Mouse (Mus musculus): ENCODE measurements around the gene Olfr1143. TPM values are rescaled to one million over a fixed set of nuclear protein-coding genes. Genes with fewer than 3 reads are reported as not detected.

The Olfr1143 gene
- not detected in 2 replicates for polyA plus RNA-seq (2015; fragmentation: Nextera tagmentation; extraction: Ambion mirVana)

DNA sequence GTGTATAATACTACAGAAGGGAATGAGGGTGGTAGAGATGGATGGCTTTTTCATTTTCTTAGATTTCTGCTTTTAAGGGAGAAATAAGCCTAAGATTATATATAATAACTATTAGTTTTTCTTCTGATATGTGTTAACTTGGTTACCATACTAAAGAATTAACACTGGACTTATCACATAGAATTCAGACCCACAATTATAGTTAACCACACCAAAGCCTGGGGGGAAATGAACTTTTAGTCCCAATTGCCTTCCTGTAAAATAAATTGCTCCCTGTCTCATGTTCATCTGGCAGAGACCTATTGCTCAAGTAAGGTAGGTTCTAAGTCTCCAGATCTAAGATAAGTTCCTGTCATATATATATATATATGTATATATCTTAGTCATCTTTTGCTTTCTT lies at the start of gene Olfr1143:
Olfr1143 (plus strand) TSS at position 301 of the 400 bp plus-strand sequence.
- Histone ChIP-seq H3K4me3 (replicated peaks; ENCODE audit: low read depth, low read length) (no peak within 1 kb of the TSS), H3K27ac (no peak within 1 kb of the TSS), H3K27me3 (ENCODE audit: insufficient read depth, low read length) (no peaks in the 10 kb centered on the region), H3K9me3 (replicated peaks; ENCODE audit: low read length) (no peaks in the 10 kb centered on the region), H3K36me3 (ENCODE audit: insufficient read depth, low read length) (no peaks in the 10 kb centered on the region), H3K4me2 (ENCODE audit: low read length) (no peak within 1 kb of the TSS), H3K4me1 (replicated peaks; ENCODE audit: insufficient read depth, low read length) (no peaks in the 10 kb centered on the region), H3K9ac (ENCODE audit: low read depth, low read length) (no peak within 1 kb of the TSS)
- ATAC-seq (replicated peaks; ENCODE audit: low FRiP score, low read depth): no peak
- no peak for DNase-seq (ENCODE audit: low spot score)
- no peak for TF ChIP-seq CTCF (IDR thresholded peaks at IDR 0.05; ENCODE audit: low read depth)

- H3K9me3 ChIP-seq (replicated peaks; ENCODE audit: low read length): no peaks in the 10 kb centered on the region
- H3K36me3 ChIP-seq (ENCODE audit: insufficient read depth, low read length): no peaks in the 10 kb centered on the region
- H3K4me3 ChIP-seq (replicated peaks; ENCODE audit: low read depth, low read length): no peak within 1 kb of the TSS
- TF ChIP-seq CTCF (IDR thresholded peaks at IDR 0.05; ENCODE audit: low read depth): no peak
- H3K4me1 ChIP-seq (replicated peaks; ENCODE audit: insufficient read depth, low read length): no peaks in the 10 kb centered on the region
- no peak within 1 kb of the TSS for H3K9ac ChIP-seq (ENCODE audit: low read depth, low read length)
- WGBS: 83% methylated on average over 1 of the region's 1 CpGs
- no peak within 1 kb of the TSS for H3K4me2 ChIP-seq (ENCODE audit: low read length)
- no peak for ATAC-seq (replicated peaks; ENCODE audit: low FRiP score, low read depth)
- no peak within 1 kb of the TSS for H3K27ac ChIP-seq
- DNase-seq (ENCODE audit: low spot score): no peak
- no peaks in the 10 kb centered on the region for H3K27me3 ChIP-seq (ENCODE audit: insufficient read depth, low read length)
Observed at GRCm38 (mm10) chr2:87753891-87754290, 46.5 kb upstream of the Olfr1143 start, which contains the start of gene Olfr1141. Gene Olfr1141 (minus strand): TSS chr2:87753991.

GRCm38 (mm10) chr2:87776143-87776542 lies 24.2 kb upstream of the Olfr1143 start:
- Histone ChIP-seq H3K4me3 (replicated peaks; ENCODE audit: low read depth, low read length) (no peak overlapping the region), H3K27me3 (ENCODE audit: insufficient read depth, low read length) (no peaks in the 10 kb centered on the region), H3K27ac (no peak overlapping the region), H3K36me3 (ENCODE audit: insufficient read depth, low read length) (no peaks in the 10 kb centered on the region), H3K4me1 (replicated peaks; ENCODE audit: insufficient read depth, low read length) (no peaks in the 10 kb centered on the region), H3K9me3 (replicated peaks; ENCODE audit: low read length) (no peaks in the 10 kb centered on the region; the same call in 1 of the 2 replicates), H3K4me2 (ENCODE audit: low read length) (no peak overlapping the region), H3K9ac (ENCODE audit: low read depth, low read length) (no peak overlapping the region)
- DNase-seq (ENCODE audit: low spot score): no peak
- 52% methylated on average over 1 of the region's 1 CpGs for WGBS
- peak; percentile 13; the same call in 1 of the 2 replicates for TF ChIP-seq CTCF (IDR thresholded peaks at IDR 0.05; ENCODE audit: low read depth)
- no peak for ATAC-seq (replicated peaks; ENCODE audit: low FRiP score, low read depth)

GRCm38 (mm10) chr2:87779183-87779582 lies 21.2 kb upstream of the Olfr1143 start, which contains the start of gene Olfr152:
Gene Olfr152 (plus strand): TSS chr2:87779483.
- Histone ChIP-seq H3K9ac (ENCODE audit: low read depth, low read length) (no peak within 1 kb of the TSS), H3K27ac (no peak within 1 kb of the TSS), H3K4me1 (replicated peaks; ENCODE audit: insufficient read depth, low read length) (no peaks in the 10 kb centered on the region), H3K36me3 (ENCODE audit: insufficient read depth, low read length) (no peaks in the 10 kb centered on the region), H3K27me3 (ENCODE audit: insufficient read depth, low read length) (no peaks in the 10 kb centered on the region), H3K4me2 (ENCODE audit: low read length) (no peak within 1 kb of the TSS), H3K9me3 (replicated peaks; ENCODE audit: low read length) (no peaks in the 10 kb centered on the region; the same call in 1 of the 2 replicates), H3K4me3 (replicated peaks; ENCODE audit: low read depth, low read length) (no peak within 1 kb of the TSS)
- TF ChIP-seq CTCF (IDR thresholded peaks at IDR 0.05; ENCODE audit: low read depth): no peak
- ATAC-seq (replicated peaks; ENCODE audit: low FRiP score, low read depth): no peak
- 69% methylated on average over 4 of the region's 4 CpGs for WGBS
- DNase-seq (ENCODE audit: low spot score): no peak

GRCm38 (mm10) chr2:87809522-87809921 lies 9.1 kb downstream of the Olfr1143 start, which contains the start of gene Olfr1145:
Gene Olfr1145 (plus strand): TSS chr2:87809822.
- 65% methylated on average over 1 of the region's 1 CpGs for WGBS
- DNase-seq (ENCODE audit: low spot score) (no peak), ATAC-seq (replicated peaks; ENCODE audit: low FRiP score, low read depth) (no peak)
- TF ChIP-seq CTCF (IDR thresholded peaks at IDR 0.05; ENCODE audit: low read depth): no peak
- Histone ChIP-seq H3K27ac (no peak within 1 kb of the TSS), H3K9ac (ENCODE audit: low read depth, low read length) (no peak within 1 kb of the TSS), H3K4me3 (replicated peaks; ENCODE audit: low read depth, low read length) (no peak within 1 kb of the TSS), H3K36me3 (ENCODE audit: insufficient read depth, low read length) (no peaks in the 10 kb centered on the region), H3K4me2 (ENCODE audit: low read length) (no peak within 1 kb of the TSS), H3K9me3 (replicated peaks; ENCODE audit: low read length) (no peaks in the 10 kb centered on the region), H3K4me1 (replicated peaks; ENCODE audit: insufficient read depth, low read length) (no peaks in the 10 kb centered on the region), H3K27me3 (ENCODE audit: insufficient read depth, low read length) (no peaks in the 10 kb centered on the region)

GRCm38 (mm10) chr2:87830233-87830632 lies 29.8 kb downstream of the Olfr1143 start, which contains the start of gene Olfr1148:
Gene Olfr1148 (plus strand): TSS chr2:87830533.
- ATAC-seq (replicated peaks; ENCODE audit: low FRiP score, low read depth) (no peak), DNase-seq (ENCODE audit: low spot score) (no peak)
- Histone ChIP-seq H3K27ac (no peak within 1 kb of the TSS), H3K9me3 (replicated peaks; ENCODE audit: low read length) (no peaks in the 10 kb centered on the region), H3K4me3 (replicated peaks; ENCODE audit: low read depth, low read length) (no peak within 1 kb of the TSS), H3K9ac (ENCODE audit: low read depth, low read length) (no peak within 1 kb of the TSS), H3K27me3 (ENCODE audit: insufficient read depth, low read length) (no peaks in the 10 kb centered on the region), H3K4me2 (ENCODE audit: low read length) (no peak within 1 kb of the TSS), H3K36me3 (ENCODE audit: insufficient read depth, low read length) (no peaks in the 10 kb centered on the region), H3K4me1 (replicated peaks; ENCODE audit: insufficient read depth, low read length) (no peaks in the 10 kb centered on the region)
- no peak for TF ChIP-seq CTCF (IDR thresholded peaks at IDR 0.05; ENCODE audit: low read depth)
- 97% methylated on average over 1 of the region's 1 CpGs for WGBS

DNA sequence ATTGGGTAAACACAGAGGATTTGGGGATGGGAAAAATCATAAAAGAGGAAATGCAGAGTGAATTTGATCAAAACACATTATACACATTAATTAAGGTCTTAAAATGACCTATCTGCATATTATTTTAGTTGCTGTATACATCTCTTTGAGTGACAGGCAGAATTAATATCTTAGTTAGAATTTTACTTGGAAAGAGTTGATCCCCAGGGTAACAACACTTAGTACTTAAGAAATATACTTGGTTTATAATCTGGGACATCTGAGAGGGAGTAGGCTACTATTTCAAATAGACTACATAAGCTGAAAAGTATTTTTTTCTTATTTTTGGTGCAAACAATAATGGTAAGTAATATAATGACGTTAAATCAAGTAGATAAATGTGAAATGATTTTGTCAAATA lies 43.3 kb downstream of the Olfr1143 start, which contains the start of gene Olfr1150-ps1:
Olfr1150-ps1 (plus strand) TSS at position 301 of the 400 bp plus-strand sequence.
- Histone ChIP-seq H3K9me3 (replicated peaks; ENCODE audit: low read length) (no peaks in the 10 kb centered on the region), H3K4me1 (replicated peaks; ENCODE audit: insufficient read depth, low read length) (no peaks in the 10 kb centered on the region), H3K4me3 (replicated peaks; ENCODE audit: low read depth, low read length) (no peak within 1 kb of the TSS), H3K27me3 (ENCODE audit: insufficient read depth, low read length) (no peaks in the 10 kb centered on the region), H3K27ac (no peak within 1 kb of the TSS), H3K36me3 (ENCODE audit: insufficient read depth, low read length) (no peaks in the 10 kb centered on the region), H3K4me2 (ENCODE audit: low read length) (no peak within 1 kb of the TSS), H3K9ac (ENCODE audit: low read depth, low read length) (no peak within 1 kb of the TSS)
- 74% methylated on average over 1 of the region's 1 CpGs for WGBS
- DNase-seq (ENCODE audit: low spot score) (no peak), ATAC-seq (replicated peaks; ENCODE audit: low FRiP score, low read depth) (no peak)
- no peak for TF ChIP-seq CTCF (IDR thresholded peaks at IDR 0.05; ENCODE audit: low read depth)

Other genes starting within 250 kb of the Olfr1143 start
- not detected in 2 replicates for gene Olfr1129, start 226.7 kb upstream of the Olfr1143 start, polyA plus RNA-seq (2015; fragmentation: Nextera tagmentation; extraction: Ambion mirVana)
- not detected in 2 replicates for gene Olfr1130, start 194.4 kb upstream of the Olfr1143 start, polyA plus RNA-seq (2015; fragmentation: Nextera tagmentation; extraction: Ambion mirVana)
- gene Olfr1131, start 173.5 kb upstream of the Olfr1143 start, polyA plus RNA-seq (2015; fragmentation: Nextera tagmentation; extraction: Ambion mirVana): not detected in 2 replicates
- not detected in 2 replicates for gene Olfr1132, start 163.1 kb upstream of the Olfr1143 start, polyA plus RNA-seq (2015; fragmentation: Nextera tagmentation; extraction: Ambion mirVana)
- gene Olfr1133, start 153.2 kb upstream of the Olfr1143 start, polyA plus RNA-seq (2015; fragmentation: Nextera tagmentation; extraction: Ambion mirVana): not detected in 2 replicates
- not detected in 2 replicates for gene Olfr1134, start 142.1 kb upstream of the Olfr1143 start, polyA plus RNA-seq (2015; fragmentation: Nextera tagmentation; extraction: Ambion mirVana)
- gene Olfr1135, start 126.9 kb upstream of the Olfr1143 start, polyA plus RNA-seq (2015; fragmentation: Nextera tagmentation; extraction: Ambion mirVana): not detected in 2 replicates
- not detected in 2 replicates for gene Olfr1136, start 106.6 kb upstream of the Olfr1143 start, polyA plus RNA-seq (2015; fragmentation: Nextera tagmentation; extraction: Ambion mirVana)
- gene Olfr1137, start 87.4 kb upstream of the Olfr1143 start, polyA plus RNA-seq (2015; fragmentation: Nextera tagmentation; extraction: Ambion mirVana): not detected in 2 replicates
- gene Olfr1138, start 60.6 kb upstream of the Olfr1143 start, polyA plus RNA-seq (2015; fragmentation: Nextera tagmentation; extraction: Ambion mirVana): not detected in 2 replicates
- gene Olfr1140, start 56.8 kb upstream of the Olfr1143 start, polyA plus RNA-seq (2015; fragmentation: Nextera tagmentation; extraction: Ambion mirVana): not detected in 2 replicates
- gene Olfr1141, start 46.6 kb upstream of the Olfr1143 start, polyA plus RNA-seq (2015; fragmentation: Nextera tagmentation; extraction: Ambion mirVana): not detected in 2 replicates
- not detected in 2 replicates for gene Olfr152, start 21.1 kb upstream of the Olfr1143 start, polyA plus RNA-seq (2015; fragmentation: Nextera tagmentation; extraction: Ambion mirVana)
- not detected in 2 replicates for gene Olfr1145, start 9.2 kb downstream of the Olfr1143 start, polyA plus RNA-seq (2015; fragmentation: Nextera tagmentation; extraction: Ambion mirVana)
- gene Olfr1148, start 29.9 kb downstream of the Olfr1143 start, polyA plus RNA-seq (2015; fragmentation: Nextera tagmentation; extraction: Ambion mirVana): not detected in 2 replicates
- not detected in 2 replicates for gene Olfr1150-ps1, start 43.4 kb downstream of the Olfr1143 start, polyA plus RNA-seq (2015; fragmentation: Nextera tagmentation; extraction: Ambion mirVana)
- gene Olfr1151, start 55.3 kb downstream of the Olfr1143 start, polyA plus RNA-seq (2015; fragmentation: Nextera tagmentation; extraction: Ambion mirVana): not detected in 2 replicates
- not detected in 2 replicates for gene Olfr1152, start 65.9 kb downstream of the Olfr1143 start, polyA plus RNA-seq (2015; fragmentation: Nextera tagmentation; extraction: Ambion mirVana)
- not detected in 2 replicates for gene Olfr1153, start 94.4 kb downstream of the Olfr1143 start, polyA plus RNA-seq (2015; fragmentation: Nextera tagmentation; extraction: Ambion mirVana)
- gene Olfr1154, start 104.6 kb downstream of the Olfr1143 start, polyA plus RNA-seq (2015; fragmentation: Nextera tagmentation; extraction: Ambion mirVana): not detected in 2 replicates
- not detected in 2 replicates for gene Olfr1155, start 144.5 kb downstream of the Olfr1143 start, polyA plus RNA-seq (2015; fragmentation: Nextera tagmentation; extraction: Ambion mirVana)
- gene Olfr1156, start 152.5 kb downstream of the Olfr1143 start, polyA plus RNA-seq (2015; fragmentation: Nextera tagmentation; extraction: Ambion mirVana): not detected in 2 replicates
- not detected in 2 replicates for gene Olfr1157, start 167.7 kb downstream of the Olfr1143 start, polyA plus RNA-seq (2015; fragmentation: Nextera tagmentation; extraction: Ambion mirVana)
- gene Olfr74, start 174.1 kb downstream of the Olfr1143 start, polyA plus RNA-seq (2015; fragmentation: Nextera tagmentation; extraction: Ambion mirVana): not detected in 2 replicates
- gene Olfr1158, start 189.5 kb downstream of the Olfr1143 start, polyA plus RNA-seq (2015; fragmentation: Nextera tagmentation; extraction: Ambion mirVana): not detected in 2 replicates
- not detected in 2 replicates for gene Olfr1160, start 207.7 kb downstream of the Olfr1143 start, polyA plus RNA-seq (2015; fragmentation: Nextera tagmentation; extraction: Ambion mirVana)
- gene Olfr1161, start 222.2 kb downstream of the Olfr1143 start, polyA plus RNA-seq (2015; fragmentation: Nextera tagmentation; extraction: Ambion mirVana): not detected in 2 replicates
- not detected in 2 replicates for gene Olfr73, start 237.1 kb downstream of the Olfr1143 start, polyA plus RNA-seq (2015; fragmentation: Nextera tagmentation; extraction: Ambion mirVana)

Measured in kidney, postnatal 0 days (tissue).